Mouse (Mus musculus) hematopoietic multipotent progenitor cell, adult 10-12 weeks (in vitro differentiated cells): ENCODE results near the gene C1ra. TPM values are rescaled to one million over a fixed set of nuclear protein-coding genes. Genes with fewer than 3 reads are reported as not detected.

Source experiments
- polyA plus RNA-seq: library from polyadenylated mRNA; stranded (reverse); fragments of >175 nt; gene quantifications from 2 replicates; pipeline ENCODE4 v1.2.3, GENCODE M21; 2012; ENCODE audit warnings: low replicate concordance

C1ra gene
- polyA plus RNA-seq = 1.8 and 3.7 TPM in 2 replicates

DNA sequence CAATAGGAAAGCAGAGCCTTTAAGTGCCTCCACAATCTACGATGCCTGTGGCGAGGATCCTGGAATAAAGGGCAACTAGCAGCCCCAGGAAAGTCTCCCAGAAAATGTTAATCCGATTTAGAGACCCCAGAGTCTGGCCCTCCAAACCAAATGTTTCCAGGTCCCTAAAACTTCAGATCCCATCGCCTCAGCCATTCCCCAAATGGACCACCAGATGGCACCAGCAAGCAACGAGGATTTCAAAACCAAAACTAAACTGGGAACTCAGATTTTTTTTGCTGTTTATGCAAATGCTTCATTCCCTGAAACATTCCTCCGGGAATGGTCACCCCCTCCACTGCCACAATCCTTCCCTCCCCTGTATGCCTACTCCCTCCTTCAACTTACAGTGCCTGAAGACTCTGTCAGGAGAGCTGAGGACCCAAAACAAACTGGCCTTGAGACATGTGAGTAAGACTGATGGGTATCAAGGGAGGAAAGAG lies at the start of gene C1ra:
C1ra (plus strand) TSS at position 51 of the 482 bp plus-strand sequence.

DNA sequence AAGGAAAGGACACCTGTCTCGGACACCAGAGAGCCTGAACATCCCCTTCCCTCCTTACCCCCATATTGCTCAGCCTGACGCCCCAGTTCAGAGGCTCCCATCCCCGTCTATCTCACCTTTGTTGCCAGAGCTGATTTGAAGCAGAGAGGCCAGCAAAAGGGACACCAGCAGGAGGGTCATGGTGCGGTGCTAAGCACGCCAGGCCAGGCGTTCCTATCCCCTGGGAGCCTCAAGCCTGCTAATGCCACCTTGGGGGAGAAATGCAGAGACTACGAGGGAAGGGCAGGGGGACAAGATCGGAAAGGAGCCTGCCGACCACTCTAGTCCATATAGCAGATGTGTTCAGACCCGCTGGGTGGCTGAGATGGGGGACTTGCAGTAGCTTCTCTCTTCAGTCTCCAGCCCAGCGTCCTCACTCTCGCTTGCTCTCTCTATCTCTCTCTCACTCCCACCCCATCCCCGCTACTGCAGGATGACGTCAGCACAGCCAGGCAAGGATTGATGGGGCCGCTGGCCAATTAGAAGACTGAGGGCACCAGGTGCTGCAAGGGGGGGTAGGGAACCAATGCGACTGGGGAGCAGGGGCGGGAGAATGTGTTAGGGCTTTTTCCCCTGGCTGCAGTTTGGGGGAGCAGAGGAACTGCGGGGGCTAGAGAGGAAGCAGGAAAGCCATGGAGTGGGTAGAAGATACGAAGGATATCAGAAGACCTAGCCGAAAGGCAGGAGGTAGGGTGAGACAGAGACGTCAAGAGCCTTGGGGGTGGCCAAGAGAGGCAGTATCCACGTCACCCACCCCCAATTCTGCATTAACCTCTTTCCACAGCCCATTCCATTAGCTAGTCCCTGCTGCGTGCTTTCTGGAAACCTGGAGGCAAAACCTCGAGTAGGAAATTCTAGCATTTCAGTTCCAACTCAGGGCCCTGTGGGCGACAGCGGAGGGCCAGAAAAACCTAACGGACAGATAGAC lies 47.6 kb upstream of the C1ra start, which contains the start of gene Clstn3:
Clstn3 (minus strand) TSS at position 490 of the 967 bp plus-strand sequence.

DNA sequence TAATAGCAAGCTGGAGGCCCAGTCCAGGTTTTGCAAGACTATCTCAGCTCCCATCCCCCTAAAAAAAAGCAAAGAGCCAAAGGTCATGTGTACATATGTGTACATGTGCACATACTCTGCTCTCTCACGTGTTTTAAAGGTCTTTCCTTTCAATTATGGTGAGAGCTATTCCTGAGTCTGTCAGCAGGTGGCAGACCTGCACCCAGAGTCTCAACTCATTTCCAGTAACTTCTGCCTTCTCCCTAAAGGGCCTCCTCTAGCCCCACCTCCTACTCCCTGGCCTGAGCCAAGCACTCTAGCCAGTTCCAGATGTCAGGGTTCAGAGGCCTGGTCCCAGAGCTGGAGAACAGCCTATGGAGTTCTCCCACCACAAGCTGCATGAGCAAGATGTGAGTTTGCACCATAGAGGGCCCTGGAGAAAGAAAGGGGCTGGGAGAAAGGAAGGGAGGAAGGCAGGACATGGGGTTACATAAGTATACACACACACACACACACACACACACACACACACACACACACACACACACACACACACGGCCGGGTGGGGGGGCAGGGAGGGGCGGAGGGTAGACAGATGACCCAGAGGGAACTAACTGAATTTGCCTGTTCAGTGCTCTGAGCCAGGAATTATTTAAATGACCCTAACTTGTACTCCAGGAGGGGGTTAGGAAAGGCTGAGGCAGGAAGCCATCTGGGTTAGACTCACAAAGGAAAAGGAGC lies 19.2 kb upstream of the C1ra start, which contains the start of gene C1rl:
C1rl (plus strand) TSS at position 272 of the 720 bp plus-strand sequence.

DNA sequence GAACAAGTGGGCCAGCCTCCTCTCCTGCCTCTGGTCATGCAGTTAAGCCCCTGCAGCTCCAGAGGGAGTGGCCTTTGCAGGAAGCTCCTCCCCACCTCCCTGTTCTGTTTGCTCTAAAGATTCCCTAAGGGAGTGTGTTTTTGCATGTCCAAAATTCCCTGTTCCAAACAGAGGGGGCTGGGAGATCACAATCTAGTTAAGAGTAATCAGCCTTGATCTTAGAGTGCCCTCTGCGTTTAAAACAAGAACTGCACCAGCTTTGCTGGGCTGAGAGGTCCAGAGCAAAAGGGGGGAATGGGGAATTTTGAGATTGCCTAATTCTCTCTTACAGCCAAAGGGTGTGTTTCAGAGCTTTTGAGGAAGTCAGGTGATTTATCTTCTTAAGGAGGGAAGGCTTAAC lies 30.1 kb downstream of the C1ra start, which contains the start of gene C1s1:
C1s1 (minus strand) TSS at position 76 of the 400 bp plus-strand sequence.

DNA sequence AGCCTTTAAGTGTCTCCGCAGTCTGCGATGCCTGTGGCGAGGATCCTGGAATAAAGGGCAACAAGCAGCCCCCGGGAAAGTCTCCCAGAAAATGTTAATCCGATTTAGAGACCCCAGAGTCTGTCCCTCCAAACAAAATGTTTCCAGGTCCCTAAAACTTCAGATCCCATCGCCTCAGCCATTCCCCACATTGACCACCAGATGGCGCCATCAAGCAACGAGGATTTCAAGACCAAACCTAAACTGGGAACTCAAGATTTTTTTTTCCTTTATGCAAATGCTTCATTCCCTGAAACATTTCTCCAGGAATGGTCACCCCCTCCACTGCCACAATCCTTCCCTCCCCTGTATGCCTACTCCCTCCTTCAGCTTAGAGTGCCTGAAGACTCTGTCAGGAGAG lies 57.8 kb downstream of the C1ra start, which contains the start of gene C1rb:
C1rb (plus strand) TSS at position 269 of the 400 bp plus-strand sequence.

Other genes starting within 250 kb of the C1ra start
- 1.2 and 3.4 TPM in 2 replicates for gene Cd163, start 207.7 kb upstream of the C1ra start, polyA plus RNA-seq
- gene Pex5, start 97.3 kb upstream of the C1ra start, polyA plus RNA-seq = 10.7 and 24.3 TPM in 2 replicates
- 0.76 and 1.6 TPM in 2 replicates for gene Clstn3, start 47.6 kb upstream of the C1ra start, polyA plus RNA-seq
- 0.25 and 0.44 TPM in 2 replicates for gene C1rl, start 19.3 kb upstream of the C1ra start, polyA plus RNA-seq
- gene C1s1, start 30.0 kb downstream of the C1ra start, polyA plus RNA-seq = 0.03 TPM in 1 of 2 replicates, not detected in the other
- not detected in 2 replicates for gene C1rb, start 57.9 kb downstream of the C1ra start, polyA plus RNA-seq
- gene C1s2, start 123.7 kb downstream of the C1ra start, polyA plus RNA-seq = not detected in 2 replicates
- gene Lpcat3, start 150.6 kb downstream of the C1ra start, polyA plus RNA-seq = 83.8 and 87.0 TPM in 2 replicates
- gene Emg1, start 199.8 kb downstream of the C1ra start, polyA plus RNA-seq = 107 and 155 TPM in 2 replicates
- 104 and 182 TPM in 2 replicates for gene Phb2, start 199.9 kb downstream of the C1ra start, polyA plus RNA-seq
- 219 and 299 TPM in 2 replicates for gene Ptpn6, start 226.3 kb downstream of the C1ra start, polyA plus RNA-seq
- 58.8 and 109 TPM in 2 replicates for gene Grcc10, start 229.0 kb downstream of the C1ra start, polyA plus RNA-seq
- gene Gm45234, start 243.6 kb downstream of the C1ra start, polyA plus RNA-seq = not detected in 2 replicates
- gene Atn1, start 244.1 kb downstream of the C1ra start, polyA plus RNA-seq = 113 and 201 TPM in 2 replicates